Mouse (Mus musculus) neural tube, embryonic 10.5 days (tissue): Measurements from ENCODE around the gene Tsr3.
A peak's percentile ranks its signal among the peaks of the same experiment; 100 is the strongest.

Experiments used
- DNase-seq: peaks from one replicate; pipeline ENCODE4 v3.0.0-alpha.2; 2017; ENCODE audit warnings: low spot score; ENCODE audit errors: extremely low spot score

Tsr3 gene

GRCm38 (mm10) chr17:25243131-25243780, 3.3 kb downstream of the Tsr3 start:
- DNase-seq, result no peak

DNA sequence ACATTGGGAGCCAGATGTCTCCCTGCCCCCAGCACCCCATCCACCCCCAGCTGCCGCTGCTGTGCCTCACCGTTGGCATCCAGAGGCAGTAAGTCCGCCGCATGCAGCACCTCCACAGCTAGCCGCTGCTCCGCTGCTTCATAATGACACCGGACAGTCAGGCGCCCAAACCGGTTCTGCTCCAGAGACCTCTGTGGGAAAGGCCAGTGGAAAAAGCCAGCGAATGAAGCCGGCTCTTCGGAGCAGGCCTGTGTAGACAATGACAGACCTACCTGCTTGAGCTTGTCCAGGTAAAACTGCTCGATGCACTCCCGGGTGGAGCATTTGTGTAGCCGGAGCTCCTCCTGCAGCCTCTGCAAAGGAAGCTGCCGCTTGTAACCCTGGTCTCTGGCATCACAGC, 4.3 kb downstream of the Tsr3 start:
- no peak for DNase-seq

DNA sequence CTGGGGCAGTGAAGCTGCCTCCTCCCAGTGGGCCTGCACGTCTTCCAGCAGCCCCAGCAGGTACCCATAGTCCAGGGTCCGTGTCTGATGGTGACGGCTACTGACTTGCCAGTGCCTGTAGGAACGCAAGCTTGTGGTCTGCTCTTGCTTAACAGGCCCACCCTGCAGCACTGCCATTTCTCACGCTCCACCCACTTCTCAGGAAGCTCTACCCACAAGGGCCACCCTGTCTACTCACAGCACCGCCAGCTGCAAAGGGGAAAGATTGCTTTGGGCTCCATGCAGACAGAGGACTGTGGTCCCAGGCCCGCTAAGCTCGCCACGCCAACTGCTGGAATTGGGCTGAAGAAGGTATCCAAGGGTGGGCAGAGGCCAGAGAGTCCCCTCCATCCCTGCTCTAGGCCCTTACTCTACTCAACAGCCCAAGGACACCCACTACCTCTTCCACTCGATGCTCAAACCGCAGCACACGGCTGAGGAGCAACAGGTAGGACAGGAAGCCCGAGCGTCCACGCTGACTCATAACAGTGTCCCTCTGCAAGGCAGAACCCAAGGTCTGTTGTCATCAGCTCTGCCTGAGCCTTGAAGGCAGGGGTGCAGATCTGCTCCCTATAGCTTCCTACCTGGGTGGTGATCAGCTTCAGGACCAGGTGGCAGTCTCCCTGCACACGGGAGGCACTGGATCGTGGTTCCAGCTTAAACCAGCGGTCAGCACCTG, 8.2 kb downstream of the Tsr3 start:
- DNase-seq, result no peak

- no peak for DNase-seq
These were observed 10.3 kb downstream of the Tsr3 start for GRCm38 (mm10) chr17:25250181-25250835.

DNA sequence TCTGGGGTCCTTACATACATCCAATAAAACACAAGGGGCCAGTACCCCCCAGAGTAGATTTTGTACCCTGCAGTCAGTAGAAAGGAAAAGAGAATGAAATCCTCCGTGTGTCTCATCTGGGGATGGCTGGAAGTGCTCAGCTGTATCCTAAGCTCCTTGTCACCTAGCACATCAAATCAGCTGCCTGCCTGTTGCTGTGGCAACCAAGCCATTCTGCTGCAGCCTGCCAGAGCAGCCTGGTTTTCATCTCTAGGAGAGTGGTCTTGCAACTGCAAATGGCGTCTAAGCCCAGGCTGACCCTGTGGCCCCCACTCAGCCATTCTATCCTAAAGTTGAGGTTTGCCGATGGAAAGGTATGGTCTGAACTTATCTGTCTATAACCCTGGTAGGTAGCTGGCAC, 12.7 kb downstream of the Tsr3 start:
- no peak for DNase-seq

DNA sequence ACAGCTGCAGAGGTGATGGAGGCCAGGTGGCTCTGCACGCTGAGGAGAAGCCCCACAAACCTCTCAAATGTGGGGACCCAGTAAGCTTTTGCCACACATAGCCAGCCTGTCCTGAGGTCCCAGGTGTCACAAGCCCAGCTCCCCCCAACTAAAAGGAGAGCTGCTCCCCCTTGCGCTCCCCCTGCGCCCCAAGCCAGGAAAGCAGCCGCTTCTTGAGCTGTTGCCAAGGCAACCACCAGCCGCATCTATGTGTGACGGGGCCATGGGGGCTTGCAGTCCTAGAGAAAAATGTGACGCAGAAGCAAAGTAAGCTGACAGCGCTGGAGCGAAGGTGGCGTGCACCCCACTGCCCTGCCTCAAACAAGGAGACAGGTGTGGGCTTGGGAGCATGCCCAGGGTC, 13.8 kb downstream of the Tsr3 start:
- DNase-seq, result no peak

GRCm38 (mm10) chr17:25255110-25255509, 15.1 kb downstream of the Tsr3 start:
- DNase-seq, result no peak

DNA sequence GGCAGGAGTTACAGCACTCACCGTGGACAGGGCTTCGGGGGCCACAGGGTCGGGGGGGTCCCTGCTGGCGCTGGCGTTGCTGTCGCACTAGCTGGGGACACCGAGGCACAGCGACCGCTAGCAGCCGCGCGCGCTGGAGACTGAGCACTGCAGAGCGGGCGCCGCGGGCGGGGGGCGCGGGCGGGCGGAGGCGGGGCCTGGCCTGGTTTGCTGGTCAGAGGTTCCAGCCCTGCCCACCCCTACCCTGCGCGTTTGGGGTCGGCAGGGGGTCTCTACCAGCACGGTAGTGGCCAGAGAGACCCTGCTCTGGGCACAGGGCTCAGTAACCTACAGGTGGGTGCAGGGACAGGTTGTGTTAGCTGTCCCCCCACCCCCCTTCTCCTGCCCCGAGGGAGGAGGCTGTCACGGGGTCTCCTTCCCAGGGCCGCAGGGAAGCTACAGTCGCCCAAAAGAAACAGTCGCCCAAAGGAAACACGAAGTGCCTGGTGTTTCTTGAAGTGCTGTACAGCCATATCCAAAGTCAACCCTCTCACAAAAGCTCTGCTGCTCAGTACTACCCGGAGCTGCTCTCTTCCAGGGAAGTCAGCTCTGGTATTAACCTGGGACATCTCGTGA, 16.3 kb downstream of the Tsr3 start, which contains the start of gene Baiap3:
Baiap3 (minus strand) TSS at position 225 of the 615 bp plus-strand sequence.
- DNase-seq, result peak; percentile 54

- no peak for DNase-seq
These were observed 17.9 kb downstream of the Tsr3 start for GRCm38 (mm10) chr17:25257804-25258261.

GRCm38 (mm10) chr17:25264453-25264852, 24.5 kb downstream of the Tsr3 start:
- no peak for DNase-seq

DNA sequence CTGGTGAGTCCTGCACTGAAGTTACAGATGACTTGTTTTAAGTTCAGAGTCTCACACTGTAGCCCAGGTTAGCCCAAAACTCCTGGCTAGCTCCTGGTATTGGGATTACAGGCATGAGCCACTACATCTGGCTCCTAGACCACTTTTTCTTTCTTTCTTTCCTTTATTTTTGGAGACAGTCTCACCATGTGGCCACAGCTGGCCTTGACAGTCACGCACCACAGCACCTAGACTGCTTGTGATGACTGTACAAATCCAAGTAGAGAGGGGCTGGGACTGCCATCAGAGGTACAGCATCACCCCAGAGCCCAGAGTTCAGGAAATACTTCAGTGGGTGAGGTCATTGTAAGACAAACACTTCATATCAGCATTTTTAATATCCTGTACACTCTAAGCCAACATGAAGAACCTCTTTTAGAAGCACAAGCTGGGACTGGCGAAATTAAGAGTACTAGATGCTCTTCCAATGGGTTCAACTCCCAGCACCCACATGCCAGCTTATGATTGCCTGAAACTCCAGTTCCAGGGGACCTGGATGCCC, 30.9 kb downstream of the Tsr3 start:
- no peak for DNase-seq

DNA sequence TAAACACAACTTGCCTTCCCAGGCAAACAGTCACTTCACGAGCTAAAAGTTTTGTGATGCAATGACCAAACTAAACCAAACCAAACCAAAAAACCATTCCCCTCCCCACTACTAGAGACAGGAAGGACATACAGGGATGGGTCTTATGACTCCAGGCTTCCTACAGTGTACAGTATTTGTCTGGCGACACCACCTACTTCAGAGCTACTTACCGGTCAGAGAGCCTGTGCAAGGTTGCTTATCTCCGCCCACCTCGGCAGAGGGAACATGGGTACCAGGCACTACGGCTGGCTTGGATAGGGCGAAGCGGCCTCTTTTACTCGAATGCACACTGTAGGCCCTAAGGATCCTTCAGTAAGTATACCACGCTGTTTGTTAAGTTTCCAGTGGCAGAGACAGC, 32.4 kb downstream of the Tsr3 start:
- DNase-seq, result no peak

DNA sequence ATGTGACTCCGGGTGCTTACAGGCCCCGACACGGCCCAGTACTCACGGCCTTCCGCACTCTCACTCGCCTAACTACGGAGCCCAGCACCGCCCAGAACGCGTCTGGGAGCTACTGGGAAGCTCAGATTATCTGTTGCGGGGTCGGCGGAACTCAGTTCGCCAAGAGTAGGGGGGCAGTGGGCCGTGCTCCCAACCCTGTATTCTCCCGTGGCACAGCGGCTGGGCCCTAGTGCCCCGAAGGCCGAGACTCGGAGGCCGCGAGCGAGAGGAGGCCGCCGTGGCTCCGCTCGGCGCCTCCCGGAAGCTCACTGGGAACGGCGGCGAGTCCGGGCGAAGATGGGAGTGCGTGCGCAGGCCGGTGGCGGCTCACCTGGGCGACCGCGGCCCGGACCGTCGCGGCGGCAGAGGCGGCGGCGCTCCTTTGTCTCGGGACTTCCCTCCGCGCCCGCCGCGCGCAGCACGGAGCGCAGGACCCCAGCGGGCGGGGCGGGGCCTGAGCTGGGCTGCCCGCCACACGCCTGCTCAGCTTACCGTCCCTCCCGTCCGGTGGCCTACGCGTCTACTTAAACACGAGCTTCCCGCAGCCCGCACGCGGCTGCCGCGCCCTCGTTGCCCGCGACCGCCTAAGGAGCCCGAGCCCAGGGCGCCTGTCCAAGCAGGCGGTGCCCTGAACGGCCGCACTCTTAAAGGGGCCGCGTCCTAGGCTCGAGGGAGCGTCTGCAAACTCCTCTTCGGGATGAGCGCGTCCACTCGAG, 33.2 kb downstream of the Tsr3 start:
- peak; percentile 95 for DNase-seq

DNA sequence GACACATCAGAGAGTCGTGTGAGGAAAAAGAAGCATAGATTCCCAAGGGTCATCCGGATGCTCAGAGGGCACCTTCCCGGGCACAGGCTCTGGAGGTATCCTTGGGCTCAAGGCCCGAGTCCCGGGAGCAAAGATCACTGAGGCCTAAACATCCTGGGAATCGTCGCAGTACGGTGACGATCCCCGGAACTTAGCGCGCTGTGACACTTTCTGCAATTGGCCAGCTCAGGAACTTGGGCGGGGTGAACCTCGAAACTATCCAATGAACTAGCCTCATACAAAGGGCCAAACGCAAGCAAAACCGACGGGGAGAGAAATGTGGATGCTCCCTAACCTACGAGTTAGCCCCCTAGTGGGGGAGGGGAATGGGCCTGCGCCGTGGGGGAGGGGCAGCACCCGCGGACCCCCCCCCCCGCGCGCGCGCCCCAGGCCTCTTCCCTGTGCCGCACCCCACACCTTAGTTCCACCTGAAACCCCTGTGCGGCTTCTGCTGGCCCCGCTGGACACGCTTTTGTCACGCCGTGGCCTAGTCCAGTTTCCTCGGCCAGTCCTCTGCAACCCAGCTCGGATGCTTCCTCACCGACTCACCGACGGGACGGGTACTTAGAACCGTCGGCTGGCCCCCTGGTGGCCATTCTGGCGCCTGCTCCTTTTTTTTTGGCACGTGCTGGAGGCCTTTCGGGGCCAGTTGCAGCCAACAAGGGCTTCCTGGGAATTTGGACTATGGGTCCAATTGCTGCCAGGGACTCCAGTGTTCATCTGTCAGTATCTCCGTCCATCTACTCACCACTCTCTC, 33.9 kb downstream of the Tsr3 start:
- peak; percentile 96 for DNase-seq

DNA sequence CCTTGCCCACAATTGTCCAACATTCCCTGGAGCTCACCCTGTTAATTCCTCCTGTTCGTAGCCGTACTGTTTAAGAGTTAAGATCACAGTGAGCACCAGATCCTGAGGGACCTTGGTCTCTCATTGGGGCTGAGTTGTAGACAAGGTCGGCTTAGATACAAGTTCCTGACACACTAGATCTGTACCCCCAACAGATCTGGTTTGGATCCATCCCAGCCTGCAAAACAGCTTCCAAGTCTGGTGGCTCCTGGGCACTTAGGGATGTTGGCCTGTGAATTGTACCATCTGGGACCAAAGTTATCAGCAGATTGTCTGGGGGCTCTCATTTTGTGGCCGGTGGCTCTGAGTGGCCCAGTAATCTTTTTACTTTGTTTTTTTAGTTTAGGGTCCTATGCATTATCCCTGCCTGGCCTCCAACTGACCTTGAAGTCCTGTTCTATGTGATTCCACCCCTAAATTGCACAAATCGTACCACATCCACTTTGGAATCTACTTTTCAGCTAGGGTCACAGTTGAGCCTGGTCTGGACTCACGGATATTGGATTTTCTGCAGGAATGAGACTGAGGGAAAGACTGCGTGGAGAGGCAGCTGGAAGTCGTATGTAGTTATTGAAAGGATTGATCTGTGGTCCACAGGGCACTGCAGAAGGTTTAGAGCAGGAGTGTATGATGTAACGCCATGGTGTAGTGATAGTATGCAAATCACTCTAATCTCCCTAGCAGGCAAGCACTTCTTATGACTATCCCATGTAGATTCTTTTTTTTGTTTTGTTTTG, 34.8 kb downstream of the Tsr3 start, which contains the start of gene Ube2i:
Ube2i (minus strand) TSS at position 52 of the 776 bp plus-strand sequence.
- DNase-seq, result no peak

DNA sequence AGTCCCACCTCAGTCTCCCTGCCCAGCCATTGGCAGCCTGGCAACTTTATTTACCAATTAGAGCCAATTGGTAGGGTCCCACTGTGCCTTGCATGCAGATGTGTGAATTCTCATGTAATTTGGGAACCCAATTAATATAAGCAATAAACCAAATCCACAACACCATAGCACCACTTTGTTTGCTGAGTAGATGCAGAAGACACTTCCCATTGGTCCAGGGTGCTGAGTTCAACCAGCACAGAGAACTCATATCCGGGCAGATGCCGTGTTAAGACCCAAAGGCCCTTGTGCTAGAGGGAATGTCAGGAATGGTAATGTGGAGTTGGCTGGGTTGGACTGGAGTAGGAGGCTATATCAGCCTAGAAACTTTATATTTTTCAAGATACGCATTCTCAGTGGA, 35.9 kb downstream of the Tsr3 start:
- DNase-seq, result no peak

DNA sequence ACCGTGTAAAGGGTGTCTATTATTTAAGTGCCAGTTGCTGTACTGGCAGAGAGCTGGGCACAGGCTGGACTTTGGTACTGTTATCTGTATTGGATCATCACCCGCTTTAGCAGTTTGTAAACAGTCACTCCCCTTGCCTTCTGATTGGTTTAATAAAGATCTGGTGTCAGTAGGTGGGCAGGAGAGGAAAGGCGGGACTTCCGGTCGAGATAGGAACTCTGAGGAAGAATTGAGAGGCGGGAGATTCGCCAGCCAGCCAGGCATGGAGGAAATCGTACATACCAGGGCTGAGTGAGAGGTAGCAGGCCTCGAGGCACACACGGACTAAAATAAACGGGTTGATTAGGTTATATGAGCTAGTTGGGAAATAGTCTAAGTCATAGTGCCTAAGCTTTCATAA, 42.2 kb downstream of the Tsr3 start:
- no peak for DNase-seq

DNA sequence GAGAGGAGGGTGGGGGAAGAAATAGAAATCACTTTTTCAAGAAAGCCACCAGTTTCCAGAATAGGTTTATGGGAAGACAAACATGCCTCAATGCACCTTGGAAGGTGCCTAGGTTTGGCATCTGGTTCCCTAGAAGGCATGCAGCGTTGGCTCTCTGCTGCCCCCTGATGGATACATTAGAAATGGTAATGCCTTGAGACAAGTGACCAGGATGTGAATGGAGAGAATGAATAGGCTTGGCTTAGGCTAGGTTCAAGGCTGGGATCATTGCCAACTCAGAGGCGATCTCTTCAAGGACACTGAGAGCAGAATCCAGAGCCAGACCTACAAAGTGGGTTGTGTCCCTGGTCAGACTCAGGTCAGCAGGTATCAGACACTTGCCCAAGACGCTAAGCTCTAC, 45.1 kb downstream of the Tsr3 start:
- DNase-seq, result peak; percentile 61

DNA sequence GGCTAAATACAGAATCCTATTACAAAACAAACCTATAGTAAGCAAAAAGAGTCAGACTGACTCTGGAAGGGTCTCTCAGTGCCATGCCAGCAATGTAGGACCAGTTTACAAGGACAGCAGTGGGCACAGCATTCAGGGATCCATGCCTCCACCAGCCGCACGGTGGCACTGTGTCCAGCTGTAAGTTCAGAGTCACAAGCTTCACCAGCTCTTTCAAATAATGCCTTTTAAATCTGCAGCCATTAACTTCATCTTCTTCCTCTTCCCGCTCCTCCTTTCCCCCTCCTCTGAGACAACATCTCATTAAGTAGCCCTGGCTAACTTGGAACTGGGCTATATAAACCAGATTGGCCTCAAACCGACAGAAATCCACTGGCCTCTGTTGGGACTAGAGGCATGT, 48.9 kb downstream of the Tsr3 start:
- DNase-seq, result peak; percentile 49
